Mouse (Mus musculus) stomach, embryonic 16.5 days (tissue): ENCODE results near the gene Exo5. TPM values are rescaled to one million over a fixed set of nuclear protein-coding genes. Genes with fewer than 3 reads are reported as not detected.

Experiments used
- ATAC-seq: fragments of 200-750 bp; cut with Nextera tagmentation; 2 replicates; pipeline ENCODE4 v1.8.0; 2017; ENCODE audit warnings: moderate number of reproducible peaks, moderate TSS enrichment; ENCODE audit not compliant: insufficient read depth, low FRiP score
- H3K27ac ChIP-seq: fragments of 300-500 bp; sonication (generic); 2 replicates; pipeline ENCODE4 v1.5.1; 2014; ENCODE audit warnings: low read length
- H3K27me3 ChIP-seq: fragments of 300-500 bp; sonication (generic); 2 replicates; pipeline ENCODE4 v1.6.1; 2014; ENCODE audit warnings: low read length, control low read depth, mixed read lengths; ENCODE audit not compliant: control insufficient read depth, insufficient read depth
- H3K36me3 ChIP-seq: fragments of 300-500 bp; sonication (generic); 2 replicates; pipeline ENCODE4 v1.6.1; 2014; ENCODE audit warnings: low read length; ENCODE audit not compliant: control insufficient read depth, insufficient read depth
- H3K4me1 ChIP-seq: fragments of 300-500 bp; sonication (generic); 2 replicates; pipeline ENCODE4 v1.6.1; 2014; ENCODE audit warnings: low read length, control low read depth, mixed read lengths; ENCODE audit not compliant: control insufficient read depth, insufficient read depth
- H3K4me2 ChIP-seq: fragments of 300-500 bp; sonication (generic); 2 replicates; pipeline ENCODE4 v1.6.1; 2014; ENCODE audit warnings: low read depth, low read length, mixed read lengths
- H3K4me3 ChIP-seq: fragments of 300-500 bp; sonication (generic); replicated peaks from 2 replicates; pipeline ENCODE4 v1.5.1; 2014; ENCODE audit warnings: mild to moderate bottlenecking, low read length
- H3K9ac ChIP-seq: fragments of 300-500 bp; sonication (generic); 2 replicates; pipeline ENCODE4 v1.6.1; 2014; ENCODE audit warnings: low read length
- H3K9me3 ChIP-seq: fragments of 300-500 bp; sonication (generic); replicated peaks from 2 replicates; pipeline ENCODE4 v1.6.1; 2016; ENCODE audit warnings: low read length, control low read depth; ENCODE audit not compliant: control insufficient read depth
- WGBS: fragments of 180-500 bp; shearing (Covaris S2); extraction: QIAGEN DNeasy Blood & Tissue Kit; methylation state at CpG from one replicate; pipeline ENCODE4 v1.1.7; 2014; 5-methylcytosine and 5-hydroxymethylcytosine counted together
- polyA plus RNA-seq: library from polyadenylated mRNA; unstranded; fragments of >200 nt; fragmentation: Nextera tagmentation; extraction: Ambion mirVana; gene quantifications from 2 replicates; pipeline ENCODE4 v1.2.1, GENCODE M21; 2015

The Exo5 gene
- polyA plus RNA-seq, 1 experiment from 2014 or later: 23.9 TPM

- Histone ChIP-seq H3K4me1 (no peaks in the 10 kb centered on the region), H3K27me3 (no peaks in the 10 kb centered on the region), H3K36me3 (no peaks in the 10 kb centered on the region), H3K9ac (no peak overlapping the region), H3K27ac (no peak overlapping the region), H3K9me3 (no peaks in the 10 kb centered on the region), H3K4me3 (no peak overlapping the region), H3K4me2 (no peak overlapping the region)
- ATAC-seq: no peak
- 62% methylated on average over 8 of the region's 8 CpGs for WGBS
Measured at GRCm38 (mm10) chr4:120913443-120913842, 11.4 kb downstream of the Exo5 start.

GRCm38 (mm10) chr4:120912866-120913265 is 12.0 kb downstream of the Exo5 start:
- ATAC-seq: no peak
- no peak overlapping the region for H3K27ac ChIP-seq
- H3K9me3 ChIP-seq: no peaks in the 10 kb centered on the region
- no peaks in the 10 kb centered on the region for H3K4me1 ChIP-seq
- H3K36me3 ChIP-seq: no peaks in the 10 kb centered on the region
- H3K27me3 ChIP-seq: no peaks in the 10 kb centered on the region
- WGBS: 55% methylated on average over 4 of the region's 4 CpGs
- H3K4me2 ChIP-seq: no peak overlapping the region
- H3K4me3 ChIP-seq: no peak overlapping the region
- H3K9ac ChIP-seq: no peak overlapping the region

- H3K27me3 ChIP-seq: no peaks in the 10 kb centered on the region
- H3K9ac ChIP-seq: no peak overlapping the region
- WGBS: 79% methylated on average over 6 of the region's 6 CpGs
- H3K4me2 ChIP-seq: no peak overlapping the region
- no peak for ATAC-seq
- H3K27ac ChIP-seq: no peak overlapping the region
- no peaks in the 10 kb centered on the region for H3K9me3 ChIP-seq
- H3K36me3 ChIP-seq: no peaks in the 10 kb centered on the region
- no peak overlapping the region for H3K4me3 ChIP-seq
- H3K4me1 ChIP-seq: no peaks in the 10 kb centered on the region
Measured at GRCm38 (mm10) chr4:120911086-120911485, 13.7 kb downstream of the Exo5 start.

DNA sequence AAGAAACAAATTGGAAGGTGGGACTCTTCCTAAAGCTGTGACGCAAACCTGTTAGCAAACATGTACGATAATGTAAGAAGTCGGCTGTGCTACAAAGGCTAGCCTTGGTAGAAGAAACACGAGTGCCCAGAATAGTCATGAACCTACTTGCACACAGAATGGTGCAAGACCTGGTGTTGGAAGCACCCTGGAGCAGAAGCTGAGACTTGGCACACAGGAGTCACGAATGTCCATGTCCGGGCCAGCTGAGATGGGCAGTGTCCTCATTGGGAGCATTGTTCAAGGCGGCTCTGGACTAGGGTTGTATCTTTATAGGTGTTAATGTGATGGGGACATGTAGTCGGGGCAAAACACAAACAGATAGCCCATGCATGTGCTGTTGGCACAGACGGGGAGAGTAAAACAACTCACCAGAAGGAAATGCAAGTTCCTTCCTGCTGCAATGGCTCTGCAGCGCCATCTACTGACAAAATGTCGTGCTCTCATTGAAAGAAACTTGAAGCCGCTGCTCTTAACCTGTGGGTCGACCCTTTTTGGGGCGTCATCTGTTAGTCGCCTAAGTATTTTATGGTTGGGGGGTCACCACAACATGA is 15.2 kb downstream of the Exo5 start:
- Histone ChIP-seq H3K4me1 (no peaks in the 10 kb centered on the region), H3K27me3 (no peaks in the 10 kb centered on the region), H3K9ac (no peak overlapping the region), H3K9me3 (no peaks in the 10 kb centered on the region), H3K4me3 (no peak overlapping the region), H3K27ac (no peak overlapping the region), H3K4me2 (no peak overlapping the region), H3K36me3 (no peaks in the 10 kb centered on the region)
- no peak for ATAC-seq
- 28% methylated on average over 15 of the region's 15 CpGs for WGBS

DNA sequence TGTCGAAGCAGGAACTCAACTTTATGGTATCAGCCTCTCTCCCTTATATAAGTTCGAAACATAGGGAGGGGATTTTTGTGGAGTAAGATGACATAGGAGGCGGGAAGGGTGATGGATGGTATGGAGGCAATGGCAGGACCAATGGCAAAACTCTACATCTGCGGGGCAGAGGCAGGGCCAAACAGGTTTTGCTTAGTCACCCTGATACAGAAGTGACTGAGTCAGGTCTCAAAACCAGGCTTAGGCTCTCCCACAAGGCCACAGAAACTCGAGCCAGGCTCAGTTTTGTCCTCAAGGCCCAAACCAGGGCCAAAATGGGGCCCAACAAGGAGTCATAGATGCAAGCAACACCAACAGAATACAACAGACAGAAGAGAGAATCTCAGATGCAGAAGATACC is 19.2 kb downstream of the Exo5 start:
- 77% methylated on average over 5 of the region's 5 CpGs for WGBS
- Histone ChIP-seq H3K9me3 (no peaks in the 10 kb centered on the region), H3K36me3 (no peaks in the 10 kb centered on the region)

DNA sequence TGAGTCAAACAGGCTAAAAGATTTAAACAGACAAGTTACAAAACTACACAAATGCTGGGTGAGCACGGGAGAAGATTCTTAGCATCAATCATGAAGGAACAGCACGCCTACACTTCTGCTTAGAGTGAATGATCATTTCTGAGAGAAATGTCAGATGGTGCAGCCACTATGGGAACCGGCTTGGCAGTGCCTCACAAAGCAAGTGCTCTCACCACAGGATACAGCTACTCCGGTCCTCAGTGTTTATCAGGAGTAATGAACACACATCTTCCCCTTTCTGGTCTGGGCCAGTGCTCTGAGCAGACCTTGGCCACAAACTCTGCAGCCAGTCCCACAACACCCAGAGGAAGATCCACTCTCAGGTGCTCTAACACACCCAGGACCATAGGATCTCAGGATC is 20.3 kb downstream of the Exo5 start:
- no peaks in the 10 kb centered on the region for H3K27me3 ChIP-seq
- no peak overlapping the region for H3K9ac ChIP-seq
- no peak for ATAC-seq
- no peaks in the 10 kb centered on the region for H3K9me3 ChIP-seq
- H3K27ac ChIP-seq: no peak overlapping the region
- H3K36me3 ChIP-seq: no peaks in the 10 kb centered on the region
- no peak overlapping the region for H3K4me2 ChIP-seq
- H3K4me1 ChIP-seq: no peaks in the 10 kb centered on the region
- no peak overlapping the region for H3K4me3 ChIP-seq
- 34% methylated on average over 4 of the region's 4 CpGs for WGBS

More for the DNA sequence above, 19.2 kb downstream of the Exo5 start:
- no peak overlapping the region for H3K27ac ChIP-seq
- no peaks in the 10 kb centered on the region for H3K4me1 ChIP-seq
- no peak overlapping the region for H3K4me3 ChIP-seq
- H3K9ac ChIP-seq: no peak overlapping the region
- no peaks in the 10 kb centered on the region for H3K27me3 ChIP-seq
- no peak overlapping the region for H3K4me2 ChIP-seq
- no peak for ATAC-seq

DNA sequence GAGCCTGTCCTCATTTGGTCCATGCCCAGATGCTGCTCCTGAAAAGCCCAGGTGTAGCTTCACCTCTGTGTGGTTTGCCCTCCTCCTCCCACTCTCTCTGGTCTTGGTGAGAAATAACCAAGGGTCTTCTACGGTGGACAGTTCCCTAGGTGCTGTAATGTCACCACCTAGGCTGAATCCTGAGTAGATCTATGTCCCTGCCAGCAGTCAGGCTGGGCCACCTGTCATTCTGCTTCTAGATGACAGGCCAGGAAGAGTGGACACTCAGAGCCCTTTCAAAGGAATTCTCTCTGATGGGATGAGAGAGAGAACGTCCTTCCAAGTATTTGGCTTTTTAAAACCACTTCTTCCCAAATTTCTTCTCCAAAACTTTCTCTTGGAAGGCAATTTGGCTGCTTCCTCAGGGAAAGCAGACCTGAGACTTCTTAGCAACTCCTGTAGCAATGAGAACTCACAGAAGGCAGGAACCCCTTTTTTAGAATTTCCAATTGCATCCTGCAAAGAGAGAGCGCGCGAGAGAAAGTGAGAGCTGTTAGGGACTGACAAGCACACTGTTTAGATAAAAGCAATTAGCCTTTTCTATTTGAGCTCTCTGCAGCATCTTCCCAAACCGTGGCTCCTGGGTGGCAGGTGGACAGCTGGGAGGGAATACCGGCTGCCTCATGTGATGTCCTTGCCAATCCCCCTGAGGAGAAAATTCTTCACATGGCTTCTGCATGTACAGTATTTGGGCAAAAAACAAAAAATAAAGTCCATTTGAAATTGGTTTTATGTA is 28.8 kb downstream of the Exo5 start:
- no peaks in the 10 kb centered on the region for H3K9me3 ChIP-seq
- no peak overlapping the region for H3K9ac ChIP-seq
- no peaks in the 10 kb centered on the region for H3K36me3 ChIP-seq
- no peak overlapping the region for H3K4me2 ChIP-seq
- ATAC-seq: no peak
- WGBS: 62% methylated on average over 7 of the region's 7 CpGs
- H3K27ac ChIP-seq: no peak overlapping the region
- H3K4me1 ChIP-seq: peaks cover 6% of the 10 kb centered on the region; the same call in 1 of the 2 replicates
- H3K4me3 ChIP-seq: no peak overlapping the region
- H3K27me3 ChIP-seq: no peaks in the 10 kb centered on the region

- Histone ChIP-seq H3K27me3 (no peaks in the 10 kb centered on the region), H3K4me2 (no peak overlapping the region), H3K4me3 (no peak overlapping the region), H3K36me3 (no peaks in the 10 kb centered on the region), H3K9me3 (no peaks in the 10 kb centered on the region), H3K4me1 (peaks cover 9% of the 10 kb centered on the region; the same call in 1 of the 2 replicates), H3K9ac (no peak overlapping the region), H3K27ac (no peak overlapping the region)
- ATAC-seq: no peak
- 76% methylated on average over 7 of the region's 7 CpGs for WGBS
Measured at GRCm38 (mm10) chr4:120895226-120895625, 29.6 kb downstream of the Exo5 start.

DNA sequence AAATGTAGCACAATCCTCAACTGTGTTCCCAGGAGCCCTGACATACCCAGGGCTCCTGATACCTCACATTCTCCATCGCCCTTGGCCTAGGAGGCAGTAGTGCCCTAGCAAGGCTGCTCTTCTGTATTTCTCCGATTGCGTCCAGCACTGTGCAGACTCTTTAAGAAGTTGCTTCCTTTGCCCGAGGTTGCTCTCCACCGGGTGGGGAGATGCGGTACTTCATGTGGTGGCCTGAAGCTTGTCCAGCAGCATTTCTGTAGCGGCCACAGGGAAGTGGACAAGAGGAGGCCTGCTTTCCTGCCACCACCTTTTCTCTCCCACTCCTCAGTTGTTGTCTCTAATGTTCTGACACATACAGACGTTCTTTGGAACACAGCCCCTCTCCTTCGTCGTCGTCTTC is 30.2 kb downstream of the Exo5 start:
- Histone ChIP-seq H3K36me3 (no peaks in the 10 kb centered on the region), H3K4me1 (peaks cover 9% of the 10 kb centered on the region; the same call in 1 of the 2 replicates), H3K27me3 (no peaks in the 10 kb centered on the region), H3K4me2 (no peak overlapping the region), H3K4me3 (no peak overlapping the region), H3K27ac (no peak overlapping the region), H3K9ac (no peak overlapping the region), H3K9me3 (no peaks in the 10 kb centered on the region)
- no peak for ATAC-seq
- WGBS: 71% methylated on average over 11 of the region's 11 CpGs
